Mouse (Mus musculus) liver, postnatal 0 days (tissue): ENCODE measurements around the gene Zfp940.

Source experiments
- CTCF ChIP-seq: sonication (generic); IDR thresholded peaks from 2 replicates; pipeline ENCODE4 v1.5.1; 2016; ENCODE audit warnings: antibody characterized with exemption, low read depth
- EP300 ChIP-seq: IDR thresholded peaks from 2 replicates; pipeline ENCODE4 v1.6.1; 2016; ENCODE audit warnings: antibody characterized with exemption, low read depth, mild to moderate bottlenecking

DNA sequence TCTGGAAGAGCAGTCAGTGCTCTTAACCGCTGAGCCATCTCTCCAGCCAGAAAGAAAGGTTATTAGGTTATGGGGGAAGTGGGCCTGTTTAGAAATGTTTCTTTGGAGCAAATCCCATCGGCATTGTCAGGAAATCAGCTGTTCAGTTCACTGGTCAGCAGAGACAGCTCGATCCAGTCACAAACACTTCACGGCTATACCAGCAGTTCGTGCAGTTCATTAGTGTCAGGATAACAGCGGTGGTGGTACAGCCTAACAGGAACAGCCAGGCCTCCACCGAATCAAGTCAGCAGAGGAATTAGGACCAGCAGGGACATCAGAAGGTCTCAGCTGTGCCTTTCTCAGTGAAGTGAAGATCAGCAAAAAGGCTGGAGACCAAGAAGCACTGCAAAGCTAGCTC lies 27.4 kb upstream of the Zfp940 start:
- no peak for TF ChIP-seq EP300
- no peak for TF ChIP-seq CTCF
